Mouse (Mus musculus): ENCODE results near the gene BC049715. TPM values are rescaled to one million over a fixed set of nuclear protein-coding genes. Genes with fewer than 3 reads are reported as not detected.
A peak's percentile ranks its signal among the peaks of the same experiment; 100 is the strongest.

Gene BC049715
- total RNA-seq (2014; rRNA removed) (0.50 and 1.2 TPM in 2 replicates), polyA plus RNA-seq (2015; fragmentation: Nextera tagmentation; extraction: Ambion mirVana) (2.8 and 4.2 TPM in 2 replicates)

GRCm38 (mm10) chr6:136827516-136827880 is at the start of gene BC049715:
BC049715 (plus strand) TSS chr6:136827626.
- ATAC-seq (peak; percentile 18), DNase-seq (ENCODE audit: low spot score) (no peak)
- TF ChIP-seq CTCF (IDR thresholded peaks at IDR 0.05; ENCODE audit: low read depth) = no peak
- H3K4me1 ChIP-seq (ENCODE audit: insufficient read depth, low read length) = 0 out of 2 replicates have a peak, but pooled peaks cover 3% of the 10 kb centered on the region
- peak within 1 kb of the TSS; percentile 65 for H3K4me2 ChIP-seq (ENCODE audit: low read depth, low read length)
- H3K9ac ChIP-seq (replicated peaks; ENCODE audit: low read length) = peak within 1 kb of the TSS; percentile 95
- peaks cover 11% of the 10 kb centered on the region; the same call in 1 of the 2 replicates for H3K36me3 ChIP-seq (ENCODE audit: insufficient read depth, low read length)
- H3K9me3 ChIP-seq (ENCODE audit: low read length) = no peaks in the 10 kb centered on the region
- peak within 1 kb of the TSS; percentile 91 for H3K27ac ChIP-seq
- WGBS = 0% methylated on average over 34 of the region's 34 CpGs
- H3K27me3 ChIP-seq (ENCODE audit: insufficient read depth, low read length) = no peaks in the 10 kb centered on the region
- peak within 1 kb of the TSS; percentile 94 for H3K4me3 ChIP-seq (ENCODE audit: low read length)

GRCm38 (mm10) chr6:136781377-136781986 is 45.9 kb upstream of the BC049715 start, which contains the start of gene Gucy2c:
Gucy2c (minus strand) TSS chr6:136781765.
- H3K36me3 ChIP-seq (ENCODE audit: insufficient read depth, low read length) = no peaks in the 10 kb centered on the region
- DNase-seq (ENCODE audit: low spot score) (no peak), ATAC-seq (no peak)
- WGBS = 84% methylated on average over 20 of the region's 20 CpGs
- H3K9me3 ChIP-seq (ENCODE audit: low read length) = no peaks in the 10 kb centered on the region
- H3K4me1 ChIP-seq (ENCODE audit: insufficient read depth, low read length) = no peaks in the 10 kb centered on the region
- H3K4me3 ChIP-seq (ENCODE audit: low read length) = no peak within 1 kb of the TSS
- no peak within 1 kb of the TSS for H3K27ac ChIP-seq
- no peaks in the 10 kb centered on the region for H3K27me3 ChIP-seq (ENCODE audit: insufficient read depth, low read length)
- no peak within 1 kb of the TSS for H3K9ac ChIP-seq (replicated peaks; ENCODE audit: low read length)
- no peak within 1 kb of the TSS for H3K4me2 ChIP-seq (ENCODE audit: low read depth, low read length)
- TF ChIP-seq CTCF (IDR thresholded peaks at IDR 0.05; ENCODE audit: low read depth) = no peak

- H3K4me1 ChIP-seq (ENCODE audit: insufficient read depth, low read length) = no peaks in the 10 kb centered on the region
- H3K9ac ChIP-seq (replicated peaks; ENCODE audit: low read length) = no peak overlapping the region
- H3K9me3 ChIP-seq (ENCODE audit: low read length) = no peaks in the 10 kb centered on the region
- no peak overlapping the region for H3K4me3 ChIP-seq (ENCODE audit: low read length)
- no peak for TF ChIP-seq CTCF (IDR thresholded peaks at IDR 0.05; ENCODE audit: low read depth)
- ATAC-seq = no peak
- WGBS = 77% methylated on average over 12 of the region's 12 CpGs
- no peak for DNase-seq (ENCODE audit: low spot score)
- H3K27ac ChIP-seq = no peak overlapping the region
- H3K27me3 ChIP-seq (ENCODE audit: insufficient read depth, low read length) = no peaks in the 10 kb centered on the region
- H3K4me2 ChIP-seq (ENCODE audit: low read depth, low read length) = no peak overlapping the region
- H3K36me3 ChIP-seq (ENCODE audit: insufficient read depth, low read length) = no peaks in the 10 kb centered on the region
These were observed 45.3 kb upstream of the BC049715 start for GRCm38 (mm10) chr6:136782146-136782545.

- Histone ChIP-seq H3K9me3 (ENCODE audit: low read length) (no peaks in the 10 kb centered on the region), H3K4me1 (ENCODE audit: insufficient read depth, low read length) (no peaks in the 10 kb centered on the region), H3K27me3 (ENCODE audit: insufficient read depth, low read length) (no peaks in the 10 kb centered on the region), H3K27ac (no peak overlapping the region), H3K4me2 (ENCODE audit: low read depth, low read length) (no peak overlapping the region), H3K4me3 (ENCODE audit: low read length) (no peak overlapping the region), H3K9ac (replicated peaks; ENCODE audit: low read length) (no peak overlapping the region), H3K36me3 (ENCODE audit: insufficient read depth, low read length) (no peaks in the 10 kb centered on the region)
- TF ChIP-seq CTCF (IDR thresholded peaks at IDR 0.05; ENCODE audit: low read depth) = no peak
- 65% methylated on average over 9 of the region's 9 CpGs for WGBS
- no peak for ATAC-seq
- DNase-seq (ENCODE audit: low spot score) = no peak
These were observed 44.7 kb upstream of the BC049715 start for GRCm38 (mm10) chr6:136782761-136783160.

GRCm38 (mm10) chr6:136789391-136789971 is 37.9 kb upstream of the BC049715 start:
- Histone ChIP-seq H3K27me3 (ENCODE audit: insufficient read depth, low read length) (no peaks in the 10 kb centered on the region), H3K4me1 (ENCODE audit: insufficient read depth, low read length) (peaks cover 6% of the 10 kb centered on the region), H3K4me3 (ENCODE audit: low read length) (no peak overlapping the region), H3K9me3 (ENCODE audit: low read length) (no peaks in the 10 kb centered on the region), H3K9ac (replicated peaks; ENCODE audit: low read length) (no peak overlapping the region), H3K36me3 (ENCODE audit: insufficient read depth, low read length) (no peaks in the 10 kb centered on the region), H3K27ac (no peak overlapping the region), H3K4me2 (ENCODE audit: low read depth, low read length) (no peak overlapping the region)
- DNase-seq (ENCODE audit: low spot score) (no peak), ATAC-seq (no peak)
- 75% methylated on average over 5 of the region's 5 CpGs for WGBS
- no peak for TF ChIP-seq CTCF (IDR thresholded peaks at IDR 0.05; ENCODE audit: low read depth)

- Histone ChIP-seq H3K36me3 (ENCODE audit: insufficient read depth, low read length) (no peaks in the 10 kb centered on the region), H3K4me1 (ENCODE audit: insufficient read depth, low read length) (peaks cover 6% of the 10 kb centered on the region), H3K9ac (replicated peaks; ENCODE audit: low read length) (no peak overlapping the region), H3K9me3 (ENCODE audit: low read length) (no peaks in the 10 kb centered on the region), H3K4me3 (ENCODE audit: low read length) (peak overlapping the region; percentile 29), H3K4me2 (ENCODE audit: low read depth, low read length) (peak overlapping the region; percentile 62), H3K27ac (no peak overlapping the region), H3K27me3 (ENCODE audit: insufficient read depth, low read length) (no peaks in the 10 kb centered on the region)
- WGBS = 33% methylated on average over 16 of the region's 16 CpGs
- no peak for TF ChIP-seq CTCF (IDR thresholded peaks at IDR 0.05; ENCODE audit: low read depth)
- ATAC-seq = no peak
- no peak for DNase-seq (ENCODE audit: low spot score)
These were observed 34.3 kb upstream of the BC049715 start for GRCm38 (mm10) chr6:136792884-136793758.
